Mouse (Mus musculus): ENCODE results near the gene Ube2c.
A peak's percentile ranks its signal among the peaks of the same experiment; 100 is the strongest.

Ube2c gene

DNA sequence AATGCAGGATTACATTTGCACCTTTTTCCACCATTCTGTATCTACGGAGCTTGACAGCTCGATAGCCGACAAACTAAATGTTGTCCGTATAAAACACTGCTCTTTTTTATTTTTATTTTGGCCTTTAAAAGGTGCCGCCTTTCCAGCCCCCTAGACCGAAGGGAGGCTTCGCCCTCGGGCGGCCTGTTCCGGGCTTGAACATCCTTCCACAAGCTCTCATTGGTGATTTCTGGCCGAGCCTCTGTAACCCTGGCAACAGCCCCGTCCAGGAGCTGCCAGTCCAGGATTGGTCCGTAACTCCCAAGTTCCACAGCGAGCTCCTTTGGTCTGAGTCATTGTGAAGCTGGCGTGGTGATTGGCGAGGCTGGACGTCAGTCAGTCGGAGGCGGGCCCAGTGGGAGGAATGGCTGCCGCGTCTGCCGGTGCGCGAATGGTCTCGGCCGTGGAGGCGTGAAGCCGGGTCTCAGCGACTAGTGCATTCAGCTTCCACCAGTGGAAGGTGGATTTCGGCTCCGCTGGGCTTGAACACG is 53.0 kb downstream of the Ube2c start, which contains the start of gene Zswim1:
Zswim1 (plus strand) TSS at position 51 of the 530 bp plus-strand sequence.
- peak; percentile 99 for DNase-seq (ENCODE audit: low spot score)

DNA sequence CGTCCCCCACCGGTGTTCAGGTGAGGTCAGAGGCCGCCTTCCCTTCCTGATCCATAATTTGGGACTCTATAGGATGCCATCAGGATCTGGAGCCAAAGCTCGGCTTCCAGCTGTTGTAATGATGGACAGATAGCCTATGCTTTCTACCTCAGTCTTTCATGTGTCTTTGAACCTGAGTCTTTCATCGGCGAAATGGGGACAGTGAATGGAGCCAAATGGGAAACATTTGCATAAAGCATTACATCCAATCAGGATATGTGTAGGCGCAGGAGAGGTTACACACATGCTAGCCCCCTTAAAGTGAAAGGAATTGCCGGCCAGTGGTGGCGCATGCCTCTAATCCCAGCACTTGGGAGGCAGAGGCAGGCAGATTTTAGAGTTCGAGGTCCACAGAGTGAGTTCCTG is 53.5 kb downstream of the Ube2c start:
- peak; percentile 46 for DNase-seq (ENCODE audit: low spot score)

DNA sequence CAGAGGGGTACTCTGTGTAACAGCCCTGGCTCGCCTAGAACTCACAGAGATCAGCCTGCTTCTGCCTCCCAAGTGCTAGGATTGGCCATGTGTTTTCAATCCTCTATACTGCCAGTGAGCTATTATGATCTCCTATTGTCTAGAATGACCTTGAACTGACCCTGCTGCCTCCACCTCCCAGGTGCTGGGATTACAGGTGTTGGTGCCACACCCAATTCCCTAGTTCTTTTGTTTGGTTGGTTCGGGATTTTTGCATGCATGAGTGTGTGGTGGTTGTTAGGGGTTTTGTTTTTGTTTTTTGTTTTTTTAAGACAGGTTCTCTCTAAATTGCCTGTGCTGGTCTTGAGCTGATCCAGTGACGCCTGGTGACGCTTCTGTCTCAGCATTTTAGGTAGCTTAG is 54.3 kb downstream of the Ube2c start:
- no peak for DNase-seq (ENCODE audit: low spot score)

DNA sequence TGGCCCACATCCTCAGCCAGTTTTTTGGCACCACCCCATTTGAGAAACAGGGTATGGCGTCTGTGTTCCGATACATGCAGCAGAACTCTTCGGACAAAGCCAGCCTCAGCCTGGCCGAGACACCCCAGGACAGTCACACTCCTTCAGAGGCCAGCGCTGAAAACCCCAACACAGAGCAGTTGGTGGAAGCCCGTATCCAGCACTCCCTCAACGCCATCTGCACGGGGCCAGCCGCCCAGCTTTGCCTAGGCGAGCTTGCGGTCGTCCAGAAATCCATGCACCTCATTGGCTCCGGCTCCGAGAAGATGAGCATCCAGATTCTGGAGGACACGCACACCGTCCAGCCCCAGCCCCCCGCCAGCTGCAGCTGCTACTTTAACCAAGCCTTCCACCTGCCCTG is 55.8 kb downstream of the Ube2c start:
- DNase-seq (ENCODE audit: low spot score), result no peak

DNA sequence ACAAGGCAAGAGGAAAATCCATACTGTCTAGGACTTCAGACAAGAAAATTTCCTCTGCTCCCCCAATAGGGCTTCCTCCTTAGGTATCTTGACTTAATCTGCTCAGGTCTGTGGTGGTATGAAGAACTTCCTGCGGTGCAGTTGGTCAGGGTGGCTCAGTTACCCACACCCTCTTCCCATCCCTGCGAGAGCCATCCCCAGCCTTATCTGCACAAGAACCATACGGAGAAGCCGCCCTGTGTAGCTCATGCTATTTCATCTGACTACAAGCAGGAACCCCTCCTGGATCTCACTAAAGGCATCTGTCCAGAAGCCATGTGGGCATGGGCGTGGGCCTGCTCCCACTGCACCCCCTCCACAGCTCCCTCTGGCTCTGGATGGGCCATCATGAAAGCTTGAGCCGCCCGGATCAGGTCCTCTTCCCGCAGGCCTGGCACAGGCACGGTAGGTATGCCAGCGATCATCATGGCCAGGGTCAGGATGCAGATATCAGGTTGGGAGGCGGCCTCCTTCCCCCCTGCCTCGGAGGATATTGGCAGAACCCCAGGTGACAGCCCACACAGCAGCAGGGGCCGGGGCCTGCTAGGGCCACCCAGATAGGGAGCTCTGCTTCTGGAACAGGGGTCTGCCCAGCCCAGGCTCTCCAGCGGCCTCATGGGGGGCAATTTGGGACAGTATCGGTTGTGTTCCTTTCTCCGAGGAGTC is 57.6 kb downstream of the Ube2c start:
- no peak for DNase-seq (ENCODE audit: low spot score)

Data from c-Kit-positive CD71-positive TER-119-positive erythroid progenitor cells, embryonic 14.5 days (primary cell).